Mouse (Mus musculus) lung, postnatal 0 days (tissue): ENCODE measurements around the gene Grid2ip.

Experiments used
- CTCF ChIP-seq: IDR thresholded peaks from 2 replicates; pipeline ENCODE4 v1.5.1; 2016; ENCODE audit warnings: antibody characterized with exemption, mild to moderate bottlenecking
- EP300 ChIP-seq: IDR thresholded peaks from 2 replicates; pipeline ENCODE4 v1.6.1; 2016; ENCODE audit warnings: antibody characterized with exemption, mild to moderate bottlenecking, control low read depth

DNA sequence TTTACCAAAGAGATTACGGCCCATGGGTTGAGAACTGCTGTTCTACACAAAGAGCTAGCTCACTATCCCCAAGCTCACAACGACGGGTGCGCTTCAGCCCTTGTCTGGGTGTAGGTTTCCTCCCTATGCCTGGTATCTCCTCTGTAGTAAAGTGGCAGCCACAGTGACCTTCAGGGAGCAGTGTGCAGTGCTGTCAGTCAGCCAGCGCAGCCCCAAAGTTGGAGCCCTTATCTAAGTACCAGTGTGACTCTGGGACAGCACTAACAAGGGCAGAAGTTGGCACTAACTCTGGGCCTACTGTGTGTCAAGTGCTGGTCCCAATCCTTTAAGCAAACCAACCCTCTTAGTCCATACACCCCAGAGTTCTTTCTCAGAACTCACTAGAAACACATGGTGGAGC is 48.3 kb upstream of the Grid2ip start:
- TF ChIP-seq CTCF (no peak), EP300 (no peak)
